Mouse (Mus musculus): ENCODE results near the gene Foxc2. TPM values are rescaled to one million over a fixed set of nuclear protein-coding genes. Genes with fewer than 3 reads are reported as not detected.

The Foxc2 gene
- total and polyA plus RNA-seq, 3 experiments, result 0.02 TPM; not detected in 2

DNA sequence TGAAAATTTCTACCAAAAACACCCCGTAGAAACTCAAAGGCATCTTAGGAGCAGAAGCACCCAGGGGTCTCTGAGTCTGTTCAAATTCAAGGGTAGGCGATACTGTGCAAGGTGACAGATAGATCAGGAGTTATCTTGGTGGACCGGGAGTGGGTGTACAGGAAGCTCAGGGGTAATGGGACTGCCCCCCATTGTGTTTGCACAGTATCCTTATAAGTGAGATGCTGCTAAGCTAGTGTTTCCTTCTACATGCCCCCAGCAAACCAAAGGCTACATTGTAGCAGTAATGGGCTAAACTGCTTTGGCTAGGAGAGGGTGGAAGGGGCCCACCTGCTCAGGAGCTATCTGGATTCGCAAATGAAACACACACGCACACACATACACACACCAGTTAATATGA is 45.5 kb downstream of the Foxc2 start:
- ATAC-seq (ENCODE audit: extremely low read depth, insufficient number of reproducible peaks, low FRiP score, poor library complexity, severe bottlenecking), result no peak
- Histone ChIP-seq H3K4me3 (ENCODE audit: low read depth, low read length) (no peak overlapping the region), H3K9me3 (replicated peaks) (peaks cover 84% of the 10 kb centered on the region), H3K27me3 (ENCODE audit: insufficient read depth, low read length) (no peaks in the 10 kb centered on the region), H3K4me1 (ENCODE audit: insufficient read depth, low read depth, low read length) (no peaks in the 10 kb centered on the region), H3K36me3 (replicated peaks) (no peaks in the 10 kb centered on the region)
- TF ChIP-seq TAL1 (conservative IDR thresholded peaks at IDR 0.05; ENCODE audit: low read depth, low read length) (no peak), POLR2AphosphoS5 (IDR thresholded peaks at IDR 0.05; ENCODE audit: insufficient replicate concordance, low read depth, low read length) (no peak), CTCF (IDR thresholded peaks at IDR 0.05; ENCODE audit: low read depth, low read length) (no peak), GATA2 (IDR thresholded peaks at IDR 0.05; ENCODE audit: borderline replicate concordance, low read depth, low read length) (no peak), GATA1 (IDR thresholded peaks at IDR 0.05; ENCODE audit: borderline replicate concordance, low read length) (no peak)
- DNase-seq (ENCODE audit: low spot score), result no peak

DNA sequence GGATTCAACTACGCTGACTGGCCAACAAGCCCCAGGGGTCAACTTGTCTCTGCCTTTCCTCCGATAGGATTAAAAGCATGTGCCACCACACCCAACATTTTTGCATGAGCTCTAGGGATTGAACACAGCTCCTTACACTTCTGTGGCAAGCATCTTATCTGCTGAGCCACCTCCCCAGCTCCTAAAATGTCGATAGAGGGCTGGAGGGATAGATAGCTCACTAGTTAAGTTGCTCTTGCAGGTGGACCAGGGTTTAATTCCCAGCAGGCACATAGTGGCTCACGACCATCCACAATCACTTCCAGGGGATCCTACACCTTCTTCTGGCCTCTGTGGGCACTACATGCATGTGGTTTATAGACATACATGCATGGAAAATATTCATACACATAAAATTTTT is 46.4 kb downstream of the Foxc2 start:
- Histone ChIP-seq H3K27me3 (ENCODE audit: insufficient read depth, low read length) (no peaks in the 10 kb centered on the region), H3K36me3 (replicated peaks) (no peaks in the 10 kb centered on the region), H3K4me1 (ENCODE audit: insufficient read depth, low read depth, low read length) (no peaks in the 10 kb centered on the region), H3K9me3 (replicated peaks) (peaks cover 85% of the 10 kb centered on the region), H3K4me3 (ENCODE audit: low read depth, low read length) (no peak overlapping the region)
- TF ChIP-seq TAL1 (conservative IDR thresholded peaks at IDR 0.05; ENCODE audit: low read depth, low read length), result no peak
- no peak for TF ChIP-seq GATA1 (IDR thresholded peaks at IDR 0.05; ENCODE audit: borderline replicate concordance, low read length)
- TF ChIP-seq CTCF (IDR thresholded peaks at IDR 0.05; ENCODE audit: low read depth, low read length), result no peak
- no peak for TF ChIP-seq GATA2 (IDR thresholded peaks at IDR 0.05; ENCODE audit: borderline replicate concordance, low read depth, low read length)
- TF ChIP-seq POLR2AphosphoS5 (IDR thresholded peaks at IDR 0.05; ENCODE audit: insufficient replicate concordance, low read depth, low read length), result no peak
- ATAC-seq (ENCODE audit: extremely low read depth, insufficient number of reproducible peaks, low FRiP score, poor library complexity, severe bottlenecking) (no peak), DNase-seq (ENCODE audit: low spot score) (no peak)

DNA sequence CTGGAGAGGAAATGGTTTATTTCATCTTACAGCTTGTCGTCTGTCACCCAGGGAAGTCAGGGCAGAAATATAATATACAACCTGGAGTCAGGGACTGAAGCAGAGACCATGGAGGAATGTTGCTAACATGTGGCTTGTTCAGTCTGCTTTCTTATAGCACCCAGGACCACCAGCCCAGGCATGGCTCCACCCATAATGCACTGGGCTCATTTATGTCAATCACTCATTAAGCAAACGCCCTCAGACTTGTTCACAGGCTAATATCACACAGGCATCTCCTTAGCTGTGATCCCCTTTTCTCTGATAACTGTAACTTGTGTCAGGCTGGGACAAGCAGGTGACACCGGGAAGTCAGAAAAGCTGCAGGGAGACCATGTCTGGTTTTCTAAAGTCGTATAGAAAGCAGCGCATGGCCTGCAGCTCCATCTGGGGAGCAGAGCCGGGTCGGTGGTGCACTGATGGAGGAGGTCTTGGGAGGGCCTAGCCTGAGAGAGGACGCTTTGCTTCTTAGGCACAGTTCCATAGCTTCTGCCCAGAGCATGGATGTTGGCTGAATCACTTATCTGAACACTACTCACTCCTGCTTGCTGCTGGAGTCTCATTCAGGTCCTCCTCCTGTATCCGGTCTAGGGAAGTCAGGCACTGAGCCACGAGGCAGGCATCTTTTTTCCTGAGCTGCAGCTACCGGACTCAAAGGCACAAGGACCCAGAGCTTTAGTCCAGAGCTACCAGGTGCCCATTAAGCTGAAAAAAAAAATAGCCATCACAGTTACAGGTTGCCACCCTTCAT is 47.1 kb downstream of the Foxc2 start:
- TF ChIP-seq CTCF (IDR thresholded peaks at IDR 0.05; ENCODE audit: low read depth, low read length) (no peak), GATA1 (IDR thresholded peaks at IDR 0.05; ENCODE audit: borderline replicate concordance, low read length) (no peak), POLR2AphosphoS5 (IDR thresholded peaks at IDR 0.05; ENCODE audit: insufficient replicate concordance, low read depth, low read length) (no peak), GATA2 (IDR thresholded peaks at IDR 0.05; ENCODE audit: borderline replicate concordance, low read depth, low read length) (no peak), TAL1 (conservative IDR thresholded peaks at IDR 0.05; ENCODE audit: low read depth, low read length) (no peak)
- Histone ChIP-seq H3K27me3 (ENCODE audit: insufficient read depth, low read length) (no peaks in the 10 kb centered on the region), H3K4me3 (ENCODE audit: low read depth, low read length) (no peak overlapping the region)

DNA sequence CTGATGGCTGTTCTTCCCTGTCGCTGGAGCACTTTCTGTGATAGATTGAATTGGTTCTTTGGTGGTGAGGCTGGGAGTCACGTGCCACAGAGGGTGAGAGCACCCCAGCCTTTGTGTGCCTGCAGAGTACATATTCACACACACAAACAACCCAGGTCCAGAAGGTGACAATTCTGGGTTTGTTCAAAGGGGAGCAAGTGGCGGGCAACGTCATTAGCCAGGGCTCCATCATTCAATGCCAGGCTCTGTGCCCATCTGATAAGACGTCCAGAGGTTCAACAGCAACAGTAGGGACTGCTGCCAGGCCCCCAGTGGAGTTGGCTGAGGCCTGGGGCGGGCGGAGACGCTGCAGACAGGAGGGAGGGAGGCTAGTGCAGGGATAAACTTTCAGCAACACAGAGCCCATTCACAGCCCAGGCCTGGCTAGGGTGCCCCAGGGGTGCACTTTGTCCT is 48.1 kb downstream of the Foxc2 start:
- DNase-seq (ENCODE audit: low spot score), result no peak
- Histone ChIP-seq H3K27me3 (ENCODE audit: insufficient read depth, low read length) (no peaks in the 10 kb centered on the region), H3K9me3 (replicated peaks) (peaks cover 85% of the 10 kb centered on the region), H3K4me3 (ENCODE audit: low read depth, low read length) (no peak overlapping the region), H3K36me3 (replicated peaks) (no peaks in the 10 kb centered on the region), H3K4me1 (ENCODE audit: insufficient read depth, low read depth, low read length) (no peaks in the 10 kb centered on the region)
- no peak for ATAC-seq (ENCODE audit: extremely low read depth, insufficient number of reproducible peaks, low FRiP score, poor library complexity, severe bottlenecking)
- TF ChIP-seq TAL1 (conservative IDR thresholded peaks at IDR 0.05; ENCODE audit: low read depth, low read length) (no peak), CTCF (IDR thresholded peaks at IDR 0.05; ENCODE audit: low read depth, low read length) (no peak), POLR2AphosphoS5 (IDR thresholded peaks at IDR 0.05; ENCODE audit: insufficient replicate concordance, low read depth, low read length) (no peak), GATA2 (IDR thresholded peaks at IDR 0.05; ENCODE audit: borderline replicate concordance, low read depth, low read length) (no peak), GATA1 (IDR thresholded peaks at IDR 0.05; ENCODE audit: borderline replicate concordance, low read length) (no peak)

More for the DNA sequence above, 47.1 kb downstream of the Foxc2 start:
- DNase-seq (ENCODE audit: low spot score), result no peak
- Histone ChIP-seq H3K9me3 (replicated peaks) (peaks cover 85% of the 10 kb centered on the region), H3K36me3 (replicated peaks) (no peaks in the 10 kb centered on the region), H3K4me1 (ENCODE audit: insufficient read depth, low read depth, low read length) (no peaks in the 10 kb centered on the region)
- no peak for ATAC-seq (ENCODE audit: extremely low read depth, insufficient number of reproducible peaks, low FRiP score, poor library complexity, severe bottlenecking)

DNA sequence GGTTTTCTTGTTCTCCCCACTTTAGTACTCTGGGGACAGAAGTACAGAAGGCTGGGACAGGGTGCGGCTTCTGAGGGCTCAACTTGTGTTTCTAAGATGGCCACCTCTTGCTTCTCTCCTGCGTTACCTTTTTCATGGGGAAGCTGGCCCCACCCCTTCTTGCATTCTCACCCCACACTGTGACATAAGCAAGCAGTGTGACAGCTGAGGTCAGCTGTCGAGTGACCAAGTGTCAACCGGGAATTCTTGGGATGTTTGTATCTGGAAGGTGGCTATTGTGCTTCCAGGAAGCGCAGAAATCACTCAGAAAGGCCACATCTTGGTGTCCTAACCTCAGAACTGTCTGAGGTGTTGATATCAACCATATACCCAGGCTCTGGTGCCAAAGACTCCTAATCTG is 52.1 kb downstream of the Foxc2 start:
- no peak for DNase-seq (ENCODE audit: low spot score)
- TF ChIP-seq GATA1 (IDR thresholded peaks at IDR 0.05; ENCODE audit: borderline replicate concordance, low read length) (no peak), CTCF (IDR thresholded peaks at IDR 0.05; ENCODE audit: low read depth, low read length) (no peak), GATA2 (IDR thresholded peaks at IDR 0.05; ENCODE audit: borderline replicate concordance, low read depth, low read length) (no peak), TAL1 (conservative IDR thresholded peaks at IDR 0.05; ENCODE audit: low read depth, low read length) (no peak), POLR2AphosphoS5 (IDR thresholded peaks at IDR 0.05; ENCODE audit: insufficient replicate concordance, low read depth, low read length) (no peak)
- H3K36me3 ChIP-seq (replicated peaks), result no peaks in the 10 kb centered on the region
- H3K4me3 ChIP-seq (ENCODE audit: low read depth, low read length), result no peak overlapping the region
- no peaks in the 10 kb centered on the region for H3K27me3 ChIP-seq (ENCODE audit: insufficient read depth, low read length)
- H3K4me1 ChIP-seq (ENCODE audit: insufficient read depth, low read depth, low read length), result no peaks in the 10 kb centered on the region
- no peak for ATAC-seq (ENCODE audit: extremely low read depth, insufficient number of reproducible peaks, low FRiP score, poor library complexity, severe bottlenecking)
- peaks cover 93% of the 10 kb centered on the region for H3K9me3 ChIP-seq (replicated peaks)

Other genes with a start within 250 kb of the Foxc2 start
- not detected in 2 replicates for gene Foxf1, start 31.8 kb upstream of the Foxc2 start, total RNA-seq (2014; fragmentation: Nextera tagmentation)
- 0.11 and 0.12 TPM in 2 replicates for gene Foxf1, start 31.8 kb upstream of the Foxc2 start, total RNA-seq (2017)
- not detected in 2 replicates for gene Foxf1, start 31.8 kb upstream of the Foxc2 start, polyA plus RNA-seq (2012)
- 31.0 and 44.5 TPM in 2 replicates for gene Mthfsd, start 7.8 kb upstream of the Foxc2 start, total RNA-seq (2014; fragmentation: Nextera tagmentation)
- gene Mthfsd, start 7.8 kb upstream of the Foxc2 start, total RNA-seq (2017), result 35.0 and 36.1 TPM in 2 replicates
- 34.4 and 42.7 TPM in 2 replicates for gene Mthfsd, start 7.8 kb upstream of the Foxc2 start, polyA plus RNA-seq (2012)
- gene Foxl1, start 11.8 kb downstream of the Foxc2 start, total RNA-seq (2014; fragmentation: Nextera tagmentation), result not detected in 2 replicates
- gene Foxl1, start 11.8 kb downstream of the Foxc2 start, total RNA-seq (2017), result not detected in 2 replicates
- not detected in 2 replicates for gene Foxl1, start 11.8 kb downstream of the Foxc2 start, polyA plus RNA-seq (2012)